Mouse (Mus musculus): ENCODE results near the gene Cyth3.

The Cyth3 gene

DNA sequence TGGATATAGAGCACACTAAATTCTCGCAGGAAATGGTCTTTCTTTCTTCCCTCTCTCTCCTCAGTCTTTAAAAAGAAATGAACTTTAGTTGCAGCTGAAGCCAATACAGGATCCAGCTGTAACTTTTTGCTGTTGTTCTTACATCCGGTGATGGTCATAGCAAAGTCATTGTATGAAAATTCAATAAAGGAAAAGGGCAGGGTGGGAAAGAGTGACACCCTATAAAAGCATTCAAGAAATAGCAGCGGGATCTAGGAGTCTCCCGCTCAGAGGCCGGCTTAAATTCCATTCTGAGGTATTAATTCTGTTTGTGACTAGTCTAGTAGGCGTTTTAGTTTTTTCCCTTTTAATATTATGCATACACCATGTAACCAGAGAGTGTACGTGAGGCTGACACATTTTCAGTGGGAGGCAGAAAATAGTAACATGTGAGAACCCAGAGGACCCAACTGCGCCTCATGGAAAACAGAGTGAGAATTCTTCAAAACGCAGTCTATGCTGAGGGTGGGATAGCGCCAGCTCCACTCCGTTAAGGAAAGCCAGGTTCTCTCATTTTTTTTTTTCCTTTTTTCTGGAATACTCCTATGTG is 15.7 kb downstream of the Cyth3 start:
- peak; percentile 90 for DNase-seq

GRCm38 (mm10) chr5:143638516-143639270 is 16.4 kb downstream of the Cyth3 start:
- DNase-seq, result peak; percentile 89

GRCm38 (mm10) chr5:143639329-143639728 is 17.1 kb downstream of the Cyth3 start:
- DNase-seq, result peak; percentile 85

- peak; percentile 87 for DNase-seq
Observed at GRCm38 (mm10) chr5:143639810-143640209, 17.6 kb downstream of the Cyth3 start.

- DNase-seq, result peak; percentile 92
Observed at GRCm38 (mm10) chr5:143641503-143641902, 19.3 kb downstream of the Cyth3 start.

DNA sequence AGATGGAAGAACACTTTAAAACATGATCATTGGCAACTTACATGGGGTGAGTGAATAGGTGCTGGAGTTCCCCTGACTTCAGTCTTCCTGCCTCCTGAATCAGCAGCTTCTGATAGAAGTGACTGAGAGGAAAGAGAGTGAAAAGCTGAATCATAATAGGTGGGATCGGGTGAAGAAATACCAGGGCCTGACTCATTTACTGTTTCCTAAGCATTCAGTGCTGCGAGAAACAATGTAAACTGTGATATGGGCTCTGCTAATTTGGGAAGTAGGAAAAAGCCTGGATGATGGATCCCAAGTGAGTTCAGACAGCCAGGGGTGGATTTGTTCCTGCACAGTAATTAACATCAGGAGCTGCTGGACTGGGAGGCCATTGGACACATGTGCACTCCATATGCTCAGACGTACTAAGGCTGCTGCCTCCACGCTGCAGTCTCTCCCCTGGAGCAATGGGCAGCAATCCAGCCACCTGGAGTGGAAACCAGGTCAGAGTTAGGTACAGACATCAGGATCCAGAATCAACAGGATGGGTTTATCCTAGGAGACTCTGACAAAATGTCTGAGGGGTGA is 20.1 kb downstream of the Cyth3 start:
- DNase-seq, result peak; percentile 95

DNA sequence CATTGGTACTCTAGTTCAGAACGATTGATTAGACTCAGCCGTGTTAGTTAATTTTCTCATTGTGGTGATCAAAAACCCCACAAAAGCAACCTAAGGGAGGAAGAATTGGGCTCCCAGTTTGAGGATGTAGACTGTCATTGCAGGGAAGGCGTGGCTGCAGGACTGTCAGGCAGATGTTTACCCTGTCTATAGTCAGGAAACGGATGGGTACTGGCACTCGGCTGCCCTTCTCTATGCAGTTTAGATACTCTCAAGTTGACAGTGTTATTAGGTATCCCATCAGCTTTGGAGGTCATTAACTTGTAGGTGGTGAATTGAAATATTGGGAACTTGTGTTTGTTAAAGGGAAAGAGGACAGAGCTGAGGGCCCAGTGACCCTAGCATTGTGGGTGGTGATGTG is 23.7 kb downstream of the Cyth3 start:
- no peak for DNase-seq

DNA sequence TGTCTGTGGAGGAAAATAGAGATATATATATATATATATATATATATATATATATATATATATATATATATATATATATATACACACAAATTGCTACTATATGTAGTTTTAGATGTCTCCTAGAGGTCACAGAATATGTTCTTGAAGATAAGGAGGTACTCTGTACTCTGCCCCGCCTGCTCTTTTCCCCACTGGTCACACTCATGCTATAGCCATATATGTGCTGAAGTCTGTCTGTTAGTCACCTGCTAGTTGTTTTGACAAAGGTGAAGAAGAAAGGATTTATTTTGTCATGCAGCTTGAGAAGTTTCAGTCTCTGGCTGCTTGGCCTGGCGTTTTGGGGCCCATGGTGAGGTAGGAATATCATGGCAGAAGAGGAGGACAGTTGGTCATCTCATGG is 25.2 kb downstream of the Cyth3 start:
- no peak for DNase-seq

DNA sequence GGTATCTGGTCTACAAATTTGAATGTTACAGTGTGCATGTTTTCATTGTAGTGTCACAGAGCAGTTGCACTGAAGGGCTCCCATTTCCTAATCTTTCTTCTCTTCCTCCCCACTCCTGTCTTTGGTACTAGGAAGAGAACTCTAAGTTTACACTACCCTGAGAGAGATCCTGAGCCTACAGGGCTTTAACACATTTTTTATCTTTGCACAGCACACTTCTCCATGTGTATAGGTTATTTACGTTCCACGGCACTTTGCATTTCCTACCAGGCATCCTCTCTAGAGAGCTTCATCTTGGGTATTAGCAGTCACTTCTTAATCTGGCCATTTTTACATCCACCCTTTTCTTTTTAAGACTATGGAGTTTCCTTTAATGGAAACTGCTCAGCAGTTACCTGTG is 25.8 kb downstream of the Cyth3 start:
- DNase-seq, result no peak

DNA sequence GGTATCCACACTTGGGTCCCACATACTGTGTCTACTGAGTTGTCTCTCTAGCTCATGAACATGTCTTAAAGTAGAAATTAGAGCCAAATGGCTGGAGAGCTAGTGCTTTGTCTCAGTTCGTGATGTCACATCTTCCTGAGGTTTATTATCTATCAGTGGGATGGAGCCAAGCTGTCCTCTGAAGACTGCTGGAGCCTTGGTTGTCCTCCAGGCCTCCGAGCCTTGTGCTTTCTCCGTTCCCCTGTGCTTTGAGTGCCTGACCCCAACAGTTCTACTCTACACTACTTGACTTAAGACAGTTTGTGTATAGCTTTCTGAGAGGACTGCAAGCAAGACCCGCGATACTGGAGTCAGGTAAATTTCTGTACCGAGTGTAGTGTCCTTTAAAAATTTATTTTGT is 26.9 kb downstream of the Cyth3 start:
- peak; percentile 89 for DNase-seq

DNA sequence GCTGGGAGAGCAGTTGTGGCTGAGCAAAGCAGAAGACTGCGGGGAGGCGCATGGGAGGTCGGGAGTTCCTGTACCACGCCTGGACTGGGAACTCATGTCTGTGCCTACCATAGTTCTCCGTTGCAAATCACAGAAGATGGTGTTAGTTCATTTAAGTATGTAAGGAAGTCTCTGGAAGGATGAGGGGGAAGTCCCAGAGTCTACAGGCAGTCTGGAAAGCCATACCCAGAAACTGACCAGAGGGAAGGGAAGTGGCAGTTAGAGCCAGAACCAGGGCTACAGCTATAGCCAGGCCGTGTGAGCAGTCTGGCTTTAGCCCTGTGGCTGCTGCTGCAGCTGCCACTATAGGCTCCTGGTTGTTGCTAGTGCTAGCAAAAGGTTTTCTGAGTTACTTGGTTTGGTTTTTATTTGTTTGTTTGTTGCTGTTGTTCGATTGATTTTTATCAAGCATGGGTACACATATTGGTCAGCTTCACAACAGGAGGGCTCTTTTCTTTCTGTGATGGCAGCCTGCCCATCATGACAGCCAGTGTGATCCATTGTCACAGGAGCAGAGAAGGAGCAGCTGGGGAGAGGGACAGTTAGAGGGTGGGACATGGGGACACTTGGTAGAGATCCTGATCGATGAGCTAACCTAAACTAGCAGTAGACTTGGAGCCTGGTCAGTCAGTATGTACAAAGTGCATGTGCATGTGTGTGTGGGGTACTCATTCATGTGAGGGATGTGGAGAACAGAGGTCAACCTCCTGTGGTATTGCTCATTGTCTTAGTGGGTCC is 29.8 kb downstream of the Cyth3 start:
- DNase-seq, result peak; percentile 94

GRCm38 (mm10) chr5:143653497-143653896 is 31.2 kb downstream of the Cyth3 start:
- no peak for DNase-seq

DNA sequence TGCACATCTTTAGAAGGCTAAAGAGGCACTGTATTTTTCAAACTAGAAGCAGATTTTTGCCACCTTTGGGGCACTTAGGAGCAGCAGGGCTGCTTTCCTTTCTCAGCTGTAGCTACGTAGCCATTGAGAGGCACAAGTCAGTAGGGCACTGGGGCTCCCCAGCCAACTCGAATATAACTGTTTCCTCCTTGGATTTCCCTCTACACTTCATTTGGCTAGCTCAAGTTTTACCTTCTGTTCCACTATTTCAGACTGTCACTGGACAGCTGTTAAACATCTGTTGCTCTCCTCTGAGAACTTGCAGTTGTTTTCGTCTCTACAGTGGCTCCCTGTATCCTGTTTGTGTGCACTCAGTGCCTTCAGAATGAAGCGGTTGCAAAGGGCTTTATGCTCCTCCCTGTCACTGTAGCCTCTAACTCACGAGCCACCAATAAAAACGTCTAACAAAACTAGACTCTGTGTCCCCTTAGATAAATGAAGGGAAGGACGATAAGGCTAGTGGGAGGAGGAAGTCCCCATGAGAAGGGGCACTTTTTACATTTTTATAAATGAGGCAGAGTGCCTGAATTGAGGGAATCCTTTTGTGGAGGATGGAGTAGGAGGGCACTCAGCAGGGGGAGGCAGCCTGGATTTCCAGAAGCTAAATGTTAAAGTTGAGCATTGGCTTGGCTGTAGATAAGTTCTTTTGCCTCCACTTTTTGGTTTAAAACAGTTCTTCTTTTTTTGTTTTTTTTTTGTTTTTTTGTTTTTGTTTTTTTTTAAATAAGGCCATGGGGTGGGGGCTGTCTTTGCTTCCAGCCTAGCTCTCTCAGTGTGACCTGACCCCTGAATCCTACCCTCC is 32.6 kb downstream of the Cyth3 start:
- peak; percentile 96 for DNase-seq

- DNase-seq, result no peak
Observed at GRCm38 (mm10) chr5:143655511-143655943, 33.3 kb downstream of the Cyth3 start.

DNA sequence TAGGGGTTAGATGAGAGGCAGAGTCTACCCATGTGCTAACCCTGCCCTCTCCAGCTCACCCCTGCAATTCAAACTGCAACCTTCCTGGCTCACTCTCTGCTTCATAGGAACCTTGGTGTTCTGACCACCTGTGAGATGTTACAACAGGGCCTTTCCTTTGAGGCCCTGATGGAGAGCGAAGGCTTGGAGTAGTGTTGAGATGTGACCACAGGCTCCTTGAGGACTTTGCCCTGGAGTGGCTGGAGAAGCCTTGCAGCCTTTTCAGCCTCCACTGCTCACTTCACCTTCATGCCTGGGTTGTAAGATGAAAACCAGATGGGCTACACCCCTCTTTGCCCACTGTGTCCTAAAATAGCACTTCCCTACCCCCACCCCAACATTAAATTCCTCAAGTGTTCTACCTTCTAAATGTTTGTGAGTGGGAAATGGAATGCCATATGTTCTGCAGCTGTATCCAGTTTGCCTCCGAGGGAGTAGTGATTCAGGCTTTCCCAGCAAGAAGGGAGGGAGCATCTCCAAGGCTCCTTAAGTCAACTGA is 34.5 kb downstream of the Cyth3 start:
- peak; percentile 86 for DNase-seq

DNA sequence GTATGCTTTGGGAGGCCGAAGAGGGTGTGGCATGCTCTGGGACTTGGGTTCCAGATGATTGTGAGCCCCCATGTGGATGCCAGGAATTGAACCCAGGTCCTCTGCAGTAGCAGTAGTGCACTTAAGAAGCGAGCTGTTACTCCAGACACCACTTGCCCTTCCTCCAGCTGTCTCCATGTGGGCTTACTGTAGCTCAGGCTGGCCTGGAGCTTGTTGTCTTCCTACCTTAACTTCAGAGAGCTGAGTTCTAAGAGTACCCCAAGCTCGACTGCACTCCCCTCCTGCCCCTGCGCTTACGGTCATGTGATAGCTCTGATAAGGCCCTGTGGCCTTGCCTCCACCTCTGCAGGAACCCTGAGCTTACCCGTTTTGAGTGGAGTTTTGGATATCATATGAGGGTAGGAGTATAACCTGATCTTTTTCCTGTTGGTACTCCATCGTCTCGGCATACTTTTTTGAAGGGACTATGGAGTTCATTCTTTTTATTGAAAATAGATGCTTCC is 36.8 kb downstream of the Cyth3 start:
- DNase-seq, result peak; percentile 90

GRCm38 (mm10) chr5:143663074-143663687 is 40.9 kb downstream of the Cyth3 start:
- DNase-seq, result no peak

DNA sequence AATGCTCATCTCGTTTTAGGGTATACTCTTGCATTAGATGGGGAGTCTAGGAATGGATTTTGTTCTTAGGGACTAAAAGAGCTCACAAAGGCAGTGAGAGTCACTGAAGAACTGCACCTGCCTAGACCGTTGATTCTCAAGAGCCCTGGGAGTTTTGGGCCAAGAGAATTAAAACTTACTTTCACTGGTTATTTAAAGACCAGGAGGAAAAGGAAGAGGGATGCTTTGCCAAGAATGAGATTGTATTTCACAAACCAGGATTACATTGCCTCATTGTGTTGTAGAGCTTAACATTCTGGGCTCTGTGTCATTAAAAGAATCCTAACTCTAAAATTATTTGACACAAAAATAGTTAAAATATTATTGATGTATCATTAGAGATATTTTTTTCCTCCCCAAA is 43.3 kb downstream of the Cyth3 start:
- no peak for DNase-seq

DNA sequence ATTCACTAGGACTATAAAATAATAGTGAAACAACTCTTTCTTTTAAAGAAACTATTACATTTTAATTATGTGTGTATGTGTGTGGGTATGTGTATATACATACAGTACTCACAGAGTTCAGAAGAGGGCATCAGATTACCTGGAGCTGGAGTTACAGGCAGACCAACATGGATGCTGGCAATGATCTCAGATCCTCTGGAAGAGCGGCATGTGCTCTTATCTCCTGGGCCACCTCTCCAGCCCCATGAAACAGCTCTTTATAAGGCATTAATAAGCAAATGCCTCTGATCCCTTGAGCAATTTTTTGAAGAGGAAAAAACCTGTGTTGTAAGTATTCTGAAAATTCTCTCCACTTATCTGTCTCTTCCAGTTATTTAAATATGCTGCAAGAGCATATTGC is 43.8 kb downstream of the Cyth3 start:
- DNase-seq, result no peak

DNA sequence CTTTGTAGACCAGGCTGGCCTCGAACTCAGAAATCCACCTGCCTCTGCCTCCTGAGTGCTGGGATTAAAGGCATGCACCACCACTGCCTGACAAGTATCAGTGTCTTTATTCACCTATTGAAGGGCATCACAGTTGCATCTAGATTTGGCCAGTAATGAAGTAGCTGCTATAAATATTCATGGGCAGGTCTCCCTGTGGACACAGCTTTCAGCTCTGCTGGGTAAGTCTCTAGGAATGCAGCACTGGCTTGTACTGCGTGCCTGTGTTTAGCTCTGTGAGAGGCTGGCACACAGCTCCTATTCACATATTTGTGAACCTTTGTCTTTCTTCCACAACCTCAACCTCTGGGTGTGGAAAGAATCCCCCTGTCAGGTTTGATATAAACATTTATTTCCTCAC is 46.6 kb downstream of the Cyth3 start:
- DNase-seq, result peak; percentile 94

DNA sequence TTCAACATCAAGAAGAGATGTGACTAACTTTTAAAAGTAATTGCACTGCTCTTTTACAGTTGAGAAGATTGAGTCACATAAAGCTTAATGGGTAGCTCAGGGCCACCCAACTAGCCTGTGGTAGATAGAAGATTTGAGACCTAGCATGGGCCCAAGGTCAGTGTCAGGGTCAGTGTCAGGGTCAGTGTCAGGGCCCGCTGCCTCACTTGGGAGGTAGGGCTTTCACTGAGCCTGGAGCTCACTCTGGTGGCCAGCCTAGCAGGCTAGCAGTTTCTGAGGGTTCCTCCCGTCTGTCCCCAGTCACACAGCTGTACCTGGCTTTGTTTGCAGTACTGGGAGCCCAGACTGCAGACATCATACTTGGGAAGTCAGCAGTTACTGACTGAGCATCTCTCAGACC is 47.1 kb downstream of the Cyth3 start:
- DNase-seq, result no peak

GRCm38 (mm10) chr5:143669839-143670238 is 47.6 kb downstream of the Cyth3 start:
- DNase-seq, result peak; percentile 93

All from heart, adult 11 months (tissue).